Mouse (Mus musculus) kidney, embryonic 14.5 days (tissue): ENCODE results near the gene Mepce. TPM values are rescaled to one million over a fixed set of nuclear protein-coding genes. Genes with fewer than 3 reads are reported as not detected.

ENCODE experiments used
- ATAC-seq: fragments of 200-750 bp; cut with Nextera tagmentation; 2 replicates; pipeline ENCODE4 v1.8.0; 2017; ENCODE audit warnings: moderate number of reproducible peaks, mild to moderate bottlenecking, moderate TSS enrichment, moderate library complexity; ENCODE audit not compliant: low FRiP score, low TSS enrichment
- H3K27ac ChIP-seq: fragments of 300-500 bp; sonication (generic); 2 replicates; pipeline ENCODE4 v1.5.1; 2014; ENCODE audit warnings: low read depth, mild to moderate bottlenecking, low read length, moderate library complexity, mixed read lengths
- H3K27me3 ChIP-seq: fragments of 300-500 bp; sonication (generic); 2 replicates; pipeline ENCODE4 v1.6.1; 2014; ENCODE audit warnings: mild to moderate bottlenecking, low read length; ENCODE audit not compliant: control insufficient read depth, insufficient read depth
- H3K36me3 ChIP-seq: fragments of 300-500 bp; sonication (generic); 2 replicates; pipeline ENCODE4 v1.6.1; 2014; ENCODE audit warnings: low read length, mixed read lengths; ENCODE audit not compliant: control insufficient read depth, insufficient read depth
- H3K4me1 ChIP-seq: fragments of 300-500 bp; sonication (generic); 2 replicates; pipeline ENCODE4 v1.6.1; 2014; ENCODE audit warnings: low read length, mixed read lengths; ENCODE audit not compliant: control insufficient read depth, insufficient read depth
- H3K4me2 ChIP-seq: fragments of 300-500 bp; sonication (generic); replicated peaks from 2 replicates; pipeline ENCODE4 v1.6.1; 2014; ENCODE audit warnings: low read depth, mild to moderate bottlenecking, low read length
- H3K4me3 ChIP-seq: fragments of 300-500 bp; sonication (generic); 2 replicates; pipeline ENCODE4 v1.5.1; 2014; ENCODE audit warnings: mild to moderate bottlenecking, low read length
- H3K9ac ChIP-seq: fragments of 300-500 bp; sonication (generic); 2 replicates; pipeline ENCODE4 v1.6.1; 2014; ENCODE audit warnings: low read depth, mild to moderate bottlenecking, low read length, moderate library complexity
- H3K9me3 ChIP-seq: fragments of 300-500 bp; sonication (generic); 2 replicates; pipeline ENCODE4 v1.6.1; 2016; ENCODE audit warnings: low read length; ENCODE audit not compliant: control insufficient read depth
- WGBS: fragments of 180-500 bp; shearing (Covaris S2); extraction: QIAGEN DNeasy Blood & Tissue Kit; methylation state at CpG from one replicate; pipeline ENCODE4 v1.1.7; 2014; 5-methylcytosine and 5-hydroxymethylcytosine counted together
- polyA plus RNA-seq: library from polyadenylated mRNA; unstranded; fragments of >200 nt; fragmentation: Nextera tagmentation; extraction: Ambion mirVana; gene quantifications from 2 replicates; pipeline ENCODE4 v1.2.1, GENCODE M21; 2014

The Mepce gene
- polyA plus RNA-seq, 1 experiment from 2014 or later: 11.8 TPM

DNA sequence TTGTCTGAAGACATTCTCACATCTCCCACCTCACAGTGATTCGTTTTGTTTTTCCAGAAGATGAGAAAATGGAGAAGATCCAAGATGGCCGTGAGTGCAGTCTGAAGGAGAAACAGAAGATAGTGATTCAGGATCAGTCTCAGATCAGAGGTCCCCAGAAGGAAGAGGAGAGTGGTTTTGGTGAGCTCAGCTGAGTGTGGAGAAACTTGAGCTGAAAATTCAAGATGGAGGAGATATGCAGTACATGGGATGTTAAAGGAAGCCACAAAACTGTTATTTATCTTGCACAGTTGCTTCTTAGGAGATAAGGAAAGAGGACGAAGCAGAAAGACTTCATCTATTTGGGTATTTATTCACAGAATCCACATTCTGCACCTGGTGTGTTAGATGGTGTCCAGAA lies 13.5 kb upstream of the Mepce start:
- no peak overlapping the region for H3K4me2 ChIP-seq
- H3K4me3 ChIP-seq: no peak overlapping the region
- H3K4me1 ChIP-seq: no peaks in the 10 kb centered on the region
- no peak overlapping the region for H3K9ac ChIP-seq
- no peaks in the 10 kb centered on the region for H3K9me3 ChIP-seq
- no peaks in the 10 kb centered on the region for H3K36me3 ChIP-seq
- H3K27me3 ChIP-seq: no peaks in the 10 kb centered on the region
- ATAC-seq: no peak
- no peak overlapping the region for H3K27ac ChIP-seq
- WGBS: 82% methylated on average over 3 of the region's 3 CpGs

DNA sequence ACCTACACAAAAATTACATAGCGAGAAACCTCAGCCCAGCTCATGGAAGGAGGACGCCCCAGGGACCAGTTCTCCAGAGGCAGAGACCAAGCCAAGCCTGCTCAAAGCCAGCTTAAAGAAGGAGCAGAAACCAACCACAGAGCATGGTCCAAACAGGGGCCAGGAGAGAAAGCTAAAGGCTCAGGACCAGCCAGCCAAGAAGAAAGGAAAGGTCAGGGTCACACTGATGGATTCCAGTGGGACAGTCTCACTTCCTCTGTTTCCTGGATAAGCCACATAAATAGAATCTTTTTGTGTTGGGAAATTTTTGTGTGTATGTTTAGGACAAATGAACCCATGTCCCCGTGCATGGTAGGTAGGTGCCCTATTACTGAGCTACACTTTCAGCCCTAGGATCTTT lies 9.2 kb upstream of the Mepce start:
- H3K4me1 ChIP-seq: no peaks in the 10 kb centered on the region
- H3K9me3 ChIP-seq: no peaks in the 10 kb centered on the region
- ATAC-seq: no peak
- H3K27me3 ChIP-seq: no peaks in the 10 kb centered on the region
- 72% methylated on average over 3 of the region's 3 CpGs for WGBS
- no peak overlapping the region for H3K9ac ChIP-seq
- H3K27ac ChIP-seq: no peak overlapping the region
- H3K4me2 ChIP-seq: no peak overlapping the region
- H3K4me3 ChIP-seq: no peak overlapping the region
- H3K36me3 ChIP-seq: no peaks in the 10 kb centered on the region

DNA sequence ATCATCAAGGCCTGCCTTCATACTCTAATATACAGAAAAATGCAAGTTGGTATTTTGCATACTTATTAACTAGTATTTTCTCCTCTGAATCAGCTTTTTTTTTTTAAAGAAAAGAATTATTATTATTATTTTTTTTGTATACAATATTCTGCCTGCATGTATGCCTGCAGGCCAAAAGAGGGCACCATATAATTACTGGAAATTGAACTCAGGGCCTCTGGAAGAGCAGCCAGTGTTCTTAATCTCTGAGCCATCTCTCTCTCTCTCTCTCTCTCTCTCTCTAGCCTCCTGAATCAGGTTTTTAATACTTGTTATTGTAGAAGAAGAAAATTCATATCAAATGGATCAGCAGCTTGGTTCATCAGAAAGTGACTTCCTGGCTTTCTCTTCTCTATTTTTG lies 4.1 kb upstream of the Mepce start:
- ATAC-seq: no peak

DNA sequence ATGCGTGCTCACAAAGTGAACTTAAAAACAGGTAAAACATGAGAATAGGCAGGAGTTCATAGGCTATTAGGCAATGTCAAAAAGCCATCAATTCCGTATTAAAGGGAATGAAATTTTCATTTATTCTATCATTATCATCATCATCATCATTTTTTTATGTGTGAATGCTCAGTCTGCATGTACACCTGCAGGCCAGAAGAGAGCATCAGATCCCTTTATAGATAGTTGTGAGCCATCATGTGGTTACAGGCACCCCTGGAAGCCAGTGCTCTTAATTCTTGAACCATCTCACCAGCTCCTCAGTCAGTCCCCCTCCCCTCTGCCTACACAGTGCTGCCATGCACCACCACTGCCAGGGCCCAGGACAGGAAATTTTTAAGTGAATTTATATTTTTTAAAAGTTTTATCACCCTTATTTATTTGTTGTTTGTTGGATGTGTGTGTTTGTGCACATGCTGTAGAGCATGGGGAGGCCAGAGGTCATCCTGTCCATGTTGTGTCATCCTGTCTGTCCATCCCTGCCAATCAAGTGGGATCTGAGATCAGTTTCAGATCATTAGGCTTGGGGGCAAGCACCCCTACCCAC lies 1.6 kb upstream of the Mepce start:
- H3K36me3 ChIP-seq: peaks cover 9% of the 10 kb centered on the region
- no peak overlapping the region for H3K27ac ChIP-seq
- H3K4me2 ChIP-seq: no peak overlapping the region
- no peak overlapping the region for H3K4me3 ChIP-seq
- ATAC-seq: no peak
- no peaks in the 10 kb centered on the region for H3K27me3 ChIP-seq
- no peaks in the 10 kb centered on the region for H3K9me3 ChIP-seq
- H3K4me1 ChIP-seq: peaks cover 11% of the 10 kb centered on the region
- WGBS: 90% methylated on average over 2 of the region's 2 CpGs
- no peak overlapping the region for H3K9ac ChIP-seq

More for the DNA sequence above, 4.1 kb upstream of the Mepce start:
- Histone ChIP-seq H3K9ac (no peak overlapping the region), H3K4me3 (no peak overlapping the region), H3K9me3 (no peaks in the 10 kb centered on the region), H3K4me1 (no peaks in the 10 kb centered on the region; the same call in 1 of the 2 replicates), H3K27ac (no peak overlapping the region), H3K27me3 (no peaks in the 10 kb centered on the region), H3K36me3 (no peaks in the 10 kb centered on the region), H3K4me2 (no peak overlapping the region)

DNA sequence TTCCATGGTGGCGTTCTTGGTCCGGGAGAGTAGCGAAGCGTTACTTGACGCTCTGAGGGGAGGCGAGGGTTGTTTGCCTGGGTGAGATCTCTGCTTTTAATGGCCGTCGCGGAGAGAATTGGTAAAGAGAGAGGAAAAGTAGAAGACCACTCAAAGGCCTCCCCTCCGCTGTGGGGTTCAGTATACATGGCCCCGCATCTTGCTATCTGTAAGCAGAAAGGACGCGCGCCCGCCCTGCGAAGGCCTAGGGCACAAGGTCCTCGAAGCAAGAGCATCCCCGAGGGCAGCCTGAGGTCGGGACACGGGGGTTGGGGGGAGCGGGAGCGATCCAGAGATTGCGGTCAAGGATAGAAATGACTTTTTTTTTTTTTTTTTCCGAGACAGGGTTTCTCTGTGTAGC lies 716 bp upstream of the Mepce start:
- Histone ChIP-seq H3K27me3 (no peaks in the 10 kb centered on the region), H3K27ac (no peak overlapping the region), H3K4me2 (peak overlapping the region; percentile 75), H3K9me3 (no peaks in the 10 kb centered on the region), H3K4me3 (peak overlapping the region; percentile 87), H3K36me3 (peaks cover 17% of the 10 kb centered on the region), H3K4me1 (peaks cover 20% of the 10 kb centered on the region), H3K9ac (peak overlapping the region; percentile 54; the same call in 1 of the 2 replicates)
- no peak for ATAC-seq
- WGBS: 73% methylated on average over 24 of the region's 24 CpGs

DNA sequence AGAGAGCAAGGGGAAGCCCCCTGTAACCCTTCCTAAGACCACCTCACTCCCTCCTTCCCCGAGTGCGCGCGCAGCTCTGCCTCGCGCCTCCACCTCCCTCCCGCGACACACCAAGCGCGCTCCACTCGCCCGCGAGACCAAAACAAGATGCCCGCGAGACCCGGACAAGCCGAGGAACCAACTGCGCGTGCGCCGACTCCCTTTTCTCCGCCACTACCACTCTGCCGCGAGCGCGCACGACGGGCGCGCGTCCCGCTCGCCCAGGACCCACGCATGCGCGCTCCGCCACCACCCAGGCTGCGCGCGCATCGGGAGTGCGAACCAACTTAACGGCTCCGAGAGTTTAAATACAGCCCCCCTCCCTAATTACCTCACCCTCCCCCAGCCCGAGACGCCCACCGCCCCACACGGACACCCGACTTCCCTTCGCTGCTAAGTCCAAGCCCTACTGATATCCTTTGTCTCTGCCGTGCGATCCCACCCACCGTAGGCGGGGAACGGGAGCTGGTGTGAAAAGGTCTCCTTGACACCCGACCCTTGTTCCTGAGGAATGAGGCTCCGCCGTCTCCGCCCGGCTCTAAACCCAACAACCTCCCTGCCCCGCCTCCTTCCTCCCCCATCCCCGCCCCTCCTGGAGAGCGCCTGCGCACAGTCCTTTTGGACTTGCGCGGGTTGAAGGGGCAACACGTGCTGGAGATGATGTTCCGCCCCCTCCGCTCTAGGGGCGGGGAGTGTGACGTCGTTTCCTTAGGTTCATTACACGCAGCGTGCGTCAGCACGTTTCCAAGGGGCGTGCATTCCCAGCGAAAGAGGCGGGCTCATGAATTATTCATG lies 1.1 kb downstream of the Mepce start:
- Histone ChIP-seq H3K4me2 (peak overlapping the region; percentile 77), H3K27me3 (no peaks in the 10 kb centered on the region), H3K36me3 (peaks cover 36% of the 10 kb centered on the region), H3K27ac (peak overlapping the region; percentile 95), H3K9me3 (no peaks in the 10 kb centered on the region), H3K4me3 (peak overlapping the region; percentile 87), H3K9ac (peak overlapping the region; percentile 97), H3K4me1 (peaks cover 25% of the 10 kb centered on the region)
- under 1% methylated on average over 79 of the region's 79 CpGs for WGBS
- ATAC-seq: peak; percentile 88

DNA sequence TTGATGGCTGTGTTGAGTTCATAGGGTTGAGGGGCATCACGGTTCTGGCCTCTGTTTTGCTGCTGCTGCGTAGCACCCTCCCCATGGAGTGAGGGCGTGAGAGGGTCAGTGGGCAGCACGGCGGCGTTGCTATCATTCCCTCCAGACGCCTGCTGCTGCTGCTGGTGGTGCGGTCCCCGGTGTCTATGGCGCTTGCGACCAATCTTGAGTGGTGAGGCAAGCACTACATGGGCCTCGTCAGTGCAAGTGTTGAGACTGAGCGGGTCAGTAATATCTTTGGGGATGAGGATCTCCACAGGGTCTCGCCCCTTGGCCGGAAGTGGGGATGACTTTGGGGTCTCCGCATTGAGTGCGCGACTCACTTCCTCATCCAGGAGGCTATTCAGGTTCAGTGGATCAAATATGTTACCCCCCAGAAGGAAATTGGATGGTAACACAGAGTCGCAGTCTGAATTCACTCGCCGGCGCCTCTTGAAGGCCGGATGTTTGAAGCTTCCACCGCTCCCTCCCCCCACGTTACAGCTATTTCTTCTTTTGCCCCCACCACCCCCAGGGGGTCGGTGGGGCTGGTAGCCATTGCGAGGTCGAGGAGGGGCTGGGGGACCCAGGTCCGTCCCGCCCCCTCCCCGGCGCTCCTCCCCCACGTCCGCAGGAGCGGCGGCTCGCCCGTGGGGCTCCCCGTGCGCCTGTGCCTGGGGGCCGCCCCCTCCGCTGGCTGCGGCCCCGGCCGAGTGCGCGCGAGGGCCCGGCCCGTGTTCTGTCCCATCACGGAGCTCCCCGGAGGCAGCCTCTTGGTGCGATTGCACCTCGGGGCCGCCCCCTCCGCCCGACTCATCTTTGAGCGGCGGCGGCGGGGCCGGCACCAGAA lies 2.1 kb downstream of the Mepce start:
- Histone ChIP-seq H3K4me2 (peak overlapping the region; percentile 77), H3K36me3 (peaks cover 44% of the 10 kb centered on the region), H3K27me3 (no peaks in the 10 kb centered on the region), H3K9ac (peak overlapping the region; percentile 97), H3K4me1 (peaks cover 25% of the 10 kb centered on the region), H3K27ac (peak overlapping the region; percentile 95), H3K4me3 (peak overlapping the region; percentile 87), H3K9me3 (no peaks in the 10 kb centered on the region)
- WGBS: 3% methylated on average over 49 of the region's 62 CpGs
- ATAC-seq: peak; percentile 17

DNA sequence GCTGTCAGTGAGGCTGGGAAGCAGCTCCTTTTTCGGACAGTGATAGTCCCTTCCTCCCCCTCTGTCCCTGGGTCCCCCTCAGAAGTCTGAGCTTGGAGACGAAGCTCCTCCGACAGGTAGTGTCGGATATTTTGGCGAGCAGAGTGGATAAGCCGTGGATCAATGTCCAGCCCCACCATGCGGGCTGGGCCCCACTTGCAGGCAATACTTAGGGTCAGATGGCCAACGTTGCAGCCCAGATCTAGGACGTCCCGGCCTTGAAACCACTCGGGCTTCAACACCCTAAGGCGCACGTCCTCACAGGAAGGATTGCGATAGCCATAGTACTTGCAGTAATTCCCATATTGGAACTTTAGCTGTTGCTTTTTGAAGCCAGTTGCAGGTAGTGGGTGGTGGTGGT lies 2.9 kb downstream of the Mepce start:
- no peaks in the 10 kb centered on the region for H3K9me3 ChIP-seq
- peak overlapping the region; percentile 97; the same call in 1 of the 2 replicates for H3K9ac ChIP-seq
- no peaks in the 10 kb centered on the region for H3K27me3 ChIP-seq
- no peak overlapping the region for H3K27ac ChIP-seq
- H3K4me2 ChIP-seq: peak overlapping the region; percentile 77
- peak overlapping the region; percentile 87 for H3K4me3 ChIP-seq
- 77% methylated on average over 14 of the region's 14 CpGs for WGBS
- peaks cover 28% of the 10 kb centered on the region for H3K4me1 ChIP-seq
- ATAC-seq: no peak
- peaks cover 49% of the 10 kb centered on the region for H3K36me3 ChIP-seq
